Mouse (Mus musculus) spleen, adult 12 weeks (tissue): ENCODE results near the gene Camk2g.

Experiments
- DNase-seq: peaks from one replicate; pipeline ENCODE4 v3.0.0; 2022; ENCODE audit warnings: low spot score

Camk2g gene

DNA sequence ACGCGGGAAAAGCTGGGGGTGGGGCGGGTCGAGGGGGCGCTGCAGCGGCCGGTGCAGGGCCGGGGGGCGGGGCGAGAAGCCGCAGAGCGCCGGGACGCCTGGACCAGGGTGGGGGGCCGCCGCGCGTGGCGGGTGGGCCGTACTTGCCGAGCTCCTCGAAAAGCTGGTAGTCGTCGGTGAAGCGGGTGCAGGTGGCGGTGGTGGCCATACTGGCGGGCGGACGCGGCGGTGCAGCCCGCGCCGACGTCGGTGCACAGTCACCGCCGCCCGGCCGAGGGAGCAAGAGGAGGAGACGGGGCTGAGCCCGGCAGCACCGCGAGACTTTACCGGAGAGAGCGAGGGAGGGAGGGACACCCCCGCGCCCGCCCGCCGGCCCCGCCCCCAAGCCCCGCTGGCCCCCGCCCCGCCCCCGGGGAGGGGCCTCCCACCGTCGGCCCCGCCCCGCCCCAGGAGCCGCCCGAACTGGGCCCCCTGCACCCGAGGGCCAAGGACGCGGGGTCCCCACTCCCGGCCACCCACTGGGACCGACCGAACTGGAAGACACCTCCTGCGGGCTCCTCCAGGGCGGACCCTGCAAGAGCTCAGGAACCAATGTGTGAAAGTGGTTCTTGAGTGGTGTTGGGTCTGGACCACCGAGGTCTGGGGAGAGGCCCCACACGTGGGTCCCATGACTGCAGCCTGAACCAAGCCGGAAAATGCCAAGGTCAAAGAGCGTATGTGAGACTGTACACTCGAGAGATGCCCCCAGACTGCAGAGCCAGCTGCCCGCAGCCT lies at the start of gene Camk2g:
Camk2g (minus strand) TSS at position 331 of the 774 bp plus-strand sequence.
- peak; percentile 66 for DNase-seq

DNA sequence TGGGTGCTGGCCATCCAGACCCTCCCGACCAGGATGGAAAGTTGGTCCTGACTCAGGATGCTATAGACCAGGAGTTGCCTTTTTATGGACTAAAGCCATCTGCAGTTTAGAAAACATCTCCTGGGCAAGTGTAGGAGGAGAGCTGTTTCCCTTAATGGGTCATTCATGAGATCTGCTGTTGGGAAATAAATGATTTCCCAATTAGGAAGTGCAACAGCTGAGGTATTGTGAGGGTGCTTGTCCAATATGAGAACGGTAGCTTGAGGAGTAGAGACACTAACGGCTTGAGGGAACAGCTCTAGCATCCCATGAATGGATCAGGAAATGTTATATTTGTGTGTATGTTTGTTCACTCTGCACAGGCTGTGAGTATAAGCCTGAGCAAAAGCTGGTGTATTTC lies 48.7 kb upstream of the Camk2g start:
- DNase-seq = no peak

DNA sequence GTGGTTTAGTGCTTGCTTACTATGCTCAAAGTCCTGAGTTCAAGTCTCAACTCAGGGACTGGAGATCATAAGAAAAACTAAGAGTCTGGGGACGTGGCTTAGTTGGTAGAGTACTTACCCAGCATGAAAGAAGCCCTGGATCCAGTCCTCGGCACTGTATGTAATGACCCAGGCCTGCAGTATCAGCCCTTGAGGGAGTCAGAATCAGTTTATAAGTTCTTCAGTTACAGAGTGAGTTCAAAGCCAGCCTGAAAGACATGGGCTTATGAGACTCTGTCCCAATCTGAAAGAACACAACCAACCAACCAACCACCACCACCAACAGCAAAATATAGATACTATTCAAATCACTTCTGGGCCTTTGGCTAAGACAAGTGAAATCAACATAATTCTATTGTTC lies 47.6 kb upstream of the Camk2g start:
- no peak for DNase-seq

DNA sequence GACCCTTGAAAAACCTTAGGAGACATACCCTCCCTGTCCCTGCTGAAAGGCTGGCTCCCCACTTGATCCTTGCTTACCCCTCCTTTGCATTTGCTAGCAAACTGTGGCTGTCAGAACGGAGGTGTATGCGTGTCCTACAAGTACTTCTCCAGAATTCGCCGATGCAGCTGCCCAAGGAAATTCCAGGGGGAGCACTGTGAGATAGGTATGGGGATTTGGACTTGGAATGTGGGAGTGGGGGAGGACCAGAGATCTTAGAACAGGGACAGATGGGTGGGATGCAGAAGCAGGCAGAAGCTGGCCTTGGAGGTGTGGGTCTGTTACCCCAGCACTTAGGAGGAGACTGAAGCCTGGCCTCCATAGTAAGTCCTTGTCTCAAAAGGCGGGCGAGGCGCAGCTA lies 43.8 kb upstream of the Camk2g start:
- no peak for DNase-seq

DNA sequence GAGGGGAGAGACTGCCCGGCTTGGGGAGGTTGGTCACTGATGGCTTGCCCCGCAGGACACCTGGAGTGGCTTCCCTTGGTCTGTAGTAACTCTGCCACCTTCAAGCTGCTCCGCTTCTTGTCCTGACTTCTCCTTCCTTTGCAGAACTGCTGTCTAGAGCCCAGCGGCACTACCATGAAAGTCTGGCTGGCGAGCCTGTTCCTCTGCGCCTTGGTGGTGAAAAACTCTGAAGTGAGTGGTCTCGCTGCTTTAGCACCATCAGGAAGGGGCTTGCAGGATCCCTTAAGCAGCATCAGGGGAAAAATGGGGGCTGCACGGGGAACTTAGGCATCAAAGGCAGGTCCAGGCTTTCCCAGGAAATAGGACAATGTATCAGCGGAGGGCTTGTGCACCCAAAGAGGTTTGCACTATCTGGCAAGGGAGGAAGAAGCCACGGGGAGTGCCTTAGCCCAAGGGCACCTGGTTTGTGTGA lies 43.1 kb upstream of the Camk2g start:
- DNase-seq = no peak

DNA sequence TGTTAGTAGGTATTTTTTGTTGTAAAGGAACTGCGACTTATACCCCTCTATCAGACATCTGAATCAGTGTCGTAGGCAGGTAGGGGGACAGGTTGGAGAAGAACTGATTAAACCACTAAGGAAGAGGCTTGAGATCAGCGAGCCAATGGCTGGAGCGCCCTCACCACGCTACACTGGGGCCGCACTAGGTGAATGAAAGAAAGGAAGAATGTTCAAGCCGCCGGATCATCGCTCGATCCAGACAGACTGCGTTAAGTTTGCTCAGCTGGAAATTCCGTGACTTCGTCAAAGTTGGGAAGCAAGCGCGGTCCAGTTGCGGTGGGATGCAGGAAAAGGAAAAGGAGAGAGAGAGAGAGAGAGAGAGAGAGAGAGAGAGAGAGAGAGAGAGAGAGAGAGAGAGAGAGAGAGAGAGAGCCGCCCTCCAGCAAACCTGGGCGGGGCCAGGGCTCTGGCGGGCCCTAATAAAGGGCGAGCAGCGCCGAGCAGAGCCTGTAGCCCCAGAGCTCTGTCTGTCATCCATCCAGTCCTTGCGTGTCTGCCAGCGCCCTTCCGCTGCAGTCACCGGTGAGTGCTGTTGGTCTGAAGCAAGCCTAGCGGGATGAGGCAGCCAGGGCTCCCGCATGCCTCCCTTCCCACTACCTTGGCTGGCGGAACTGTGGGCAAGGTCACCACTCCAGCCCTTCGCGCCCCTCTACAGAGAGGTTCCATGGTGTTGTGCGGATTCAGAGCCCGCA lies 42.5 kb upstream of the Camk2g start, which contains the start of gene Plau:
Plau (plus strand) TSS at position 490 of the 734 bp plus-strand sequence.
- DNase-seq = no peak

DNA sequence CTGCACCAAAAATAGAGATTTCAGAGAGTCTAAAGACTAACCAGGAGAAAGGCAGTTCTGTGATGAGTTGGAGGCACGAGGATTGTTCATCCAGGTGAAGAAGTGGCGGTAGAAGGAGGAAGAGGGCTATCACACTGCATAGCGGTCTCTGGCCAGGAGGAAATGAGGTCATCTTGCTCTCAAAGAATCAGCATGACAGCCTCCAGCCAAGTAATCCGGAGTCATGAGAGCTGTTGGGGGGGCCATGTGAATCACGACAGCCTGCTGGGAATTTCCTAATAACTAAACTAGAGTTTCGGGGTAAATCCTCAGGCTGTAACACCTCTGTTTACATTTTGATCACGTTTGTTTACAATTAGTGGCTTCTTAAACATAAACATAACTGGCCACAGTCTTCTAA lies 40.2 kb upstream of the Camk2g start:
- no peak for DNase-seq

DNA sequence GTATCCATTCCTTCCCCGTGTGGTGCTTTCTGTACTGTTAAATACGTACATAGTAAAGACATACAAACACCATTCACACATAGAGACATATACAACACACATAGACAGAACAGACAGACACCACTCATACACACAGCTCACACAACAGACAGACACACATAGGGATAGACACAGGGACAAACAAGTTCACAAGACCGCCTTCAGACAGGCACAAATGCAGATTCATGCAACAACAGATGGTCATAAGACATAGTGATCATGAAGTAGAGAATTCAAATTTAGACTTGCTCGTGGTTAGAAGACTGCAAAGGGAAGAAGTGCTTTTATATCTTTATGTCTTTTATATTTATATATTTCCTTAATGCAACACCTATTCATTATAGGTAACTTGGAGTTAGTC lies 39.6 kb upstream of the Camk2g start:
- no peak for DNase-seq

DNA sequence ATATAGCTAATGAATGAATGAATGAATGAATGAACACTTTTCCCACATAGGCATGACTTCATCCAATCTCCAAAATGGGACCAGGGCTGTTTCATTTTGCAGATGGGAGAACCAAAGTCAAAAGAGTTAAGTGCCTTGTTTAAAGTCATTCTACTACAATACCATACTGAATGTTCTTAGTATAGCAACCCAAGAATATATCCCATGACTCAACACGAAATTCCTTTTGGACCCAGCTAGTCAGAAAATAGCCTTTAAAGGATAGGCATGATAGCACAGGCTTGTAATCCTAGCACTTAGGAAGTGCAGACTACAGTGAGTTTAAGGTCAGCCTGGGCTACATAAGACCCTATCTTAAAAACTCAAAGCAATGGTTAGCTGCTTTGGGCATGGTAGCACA lies 38.0 kb upstream of the Camk2g start:
- no peak for DNase-seq

DNA sequence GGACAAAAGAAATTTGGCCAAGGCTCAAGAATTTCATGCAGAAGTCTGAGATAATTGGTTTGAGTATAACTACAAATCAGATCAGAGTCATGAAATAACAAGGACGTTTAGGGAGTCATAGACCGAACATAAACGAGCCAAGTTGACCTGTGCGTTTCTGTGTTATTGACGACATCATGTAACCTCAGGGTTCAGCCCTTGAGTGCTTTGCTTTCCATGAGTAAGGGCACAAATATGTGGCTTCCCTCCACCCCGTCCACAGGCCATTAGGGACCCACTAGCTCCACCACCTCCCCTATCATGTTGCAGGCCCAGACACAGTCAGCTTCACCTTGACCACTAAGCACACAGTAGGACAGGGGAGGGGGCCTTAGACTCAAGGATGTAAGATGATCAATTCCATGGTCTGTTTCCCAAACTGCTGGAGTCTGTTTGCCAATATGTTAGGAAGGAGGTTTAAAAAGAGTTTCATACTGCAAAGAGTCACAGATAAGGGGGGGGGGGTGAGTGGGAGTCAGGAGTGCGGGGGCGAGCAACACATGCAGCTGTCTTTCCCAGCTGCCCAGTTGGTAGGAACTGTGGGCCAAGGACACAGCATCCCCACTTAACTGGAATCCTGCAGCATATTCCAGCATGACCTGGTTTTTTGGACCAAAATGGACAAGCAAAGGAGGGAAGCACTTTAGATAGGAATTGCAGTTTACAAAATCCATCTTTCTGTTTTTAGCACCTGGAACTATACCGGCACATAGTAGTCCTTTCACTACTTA lies 37.4 kb upstream of the Camk2g start:
- DNase-seq = no peak

DNA sequence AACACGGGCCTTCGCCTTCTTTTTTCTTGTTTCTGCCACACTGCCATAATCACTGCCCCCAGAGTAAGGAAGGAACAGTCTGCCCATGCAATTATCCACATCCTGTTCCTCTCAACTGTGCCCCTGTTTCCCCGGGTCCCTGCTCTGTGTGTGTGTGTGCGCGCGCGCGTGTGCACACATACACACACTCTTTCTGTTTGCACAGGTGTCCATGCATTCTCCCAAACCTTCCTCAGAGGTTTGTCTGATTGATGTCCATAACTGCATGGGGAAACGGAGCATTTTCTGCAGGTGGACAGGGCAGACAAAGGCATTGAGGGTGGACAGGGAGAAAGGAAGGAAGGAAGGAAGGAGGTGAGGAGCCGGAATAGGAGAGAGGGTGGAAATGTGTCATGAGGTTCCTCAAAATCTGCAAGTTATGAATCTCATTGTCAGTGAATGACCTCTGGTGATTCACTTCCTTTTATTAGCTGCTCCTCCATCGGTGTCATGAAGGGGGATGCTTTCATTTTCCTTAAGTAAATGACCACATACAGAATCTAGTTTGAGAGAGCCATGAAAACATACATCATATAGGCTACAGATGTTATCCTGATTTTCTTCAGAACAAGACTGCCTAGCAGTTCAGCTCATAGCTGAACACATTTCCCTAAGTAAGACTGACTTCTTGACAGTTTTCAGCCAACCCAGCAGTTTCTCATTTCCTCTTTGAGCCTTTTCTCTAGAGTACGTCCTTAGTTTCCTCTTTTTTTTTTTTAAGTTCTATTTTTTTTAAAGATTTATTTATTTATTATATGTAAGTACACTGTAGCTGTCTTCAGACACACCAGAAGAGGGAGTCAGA lies 35.9 kb upstream of the Camk2g start:
- no peak for DNase-seq

DNA sequence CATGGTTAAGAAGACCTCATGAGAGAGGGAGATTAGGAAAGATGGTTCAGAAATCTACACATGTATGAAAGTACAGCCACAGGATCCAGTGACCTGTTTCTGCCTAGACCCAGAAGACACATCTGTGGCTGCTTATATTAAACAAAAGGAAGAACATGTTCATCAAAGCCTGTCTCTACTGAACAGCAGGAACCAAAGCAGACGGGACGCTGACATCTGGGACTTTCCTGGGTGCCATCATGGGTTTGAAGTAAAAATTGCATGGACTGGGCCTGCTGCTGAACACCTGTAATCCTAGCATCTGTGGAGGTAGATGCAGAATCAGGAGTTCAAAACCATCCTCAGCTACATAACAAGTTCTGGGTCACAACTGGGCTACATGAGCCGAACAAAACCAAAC lies 34.6 kb upstream of the Camk2g start:
- no peak for DNase-seq

DNA sequence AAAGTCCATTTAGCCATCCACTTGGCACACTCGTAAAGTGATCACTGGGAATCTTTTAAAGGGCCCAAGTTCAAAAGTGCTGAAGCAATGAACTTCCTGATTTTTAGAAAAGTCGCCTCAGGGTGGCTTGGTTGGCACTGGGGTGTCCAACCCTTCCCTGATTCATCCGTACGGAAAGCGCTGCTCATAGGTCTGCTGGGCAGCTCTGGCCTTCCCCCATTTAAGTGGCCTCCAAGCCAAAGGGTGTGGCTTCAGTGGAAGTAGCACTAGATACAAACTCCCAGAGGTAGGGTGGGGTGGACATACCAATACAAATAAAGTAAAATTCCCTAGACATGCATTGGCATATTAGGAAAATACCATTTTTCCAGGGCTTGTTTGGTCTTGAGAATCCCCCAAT lies 33.6 kb upstream of the Camk2g start:
- DNase-seq = no peak

DNA sequence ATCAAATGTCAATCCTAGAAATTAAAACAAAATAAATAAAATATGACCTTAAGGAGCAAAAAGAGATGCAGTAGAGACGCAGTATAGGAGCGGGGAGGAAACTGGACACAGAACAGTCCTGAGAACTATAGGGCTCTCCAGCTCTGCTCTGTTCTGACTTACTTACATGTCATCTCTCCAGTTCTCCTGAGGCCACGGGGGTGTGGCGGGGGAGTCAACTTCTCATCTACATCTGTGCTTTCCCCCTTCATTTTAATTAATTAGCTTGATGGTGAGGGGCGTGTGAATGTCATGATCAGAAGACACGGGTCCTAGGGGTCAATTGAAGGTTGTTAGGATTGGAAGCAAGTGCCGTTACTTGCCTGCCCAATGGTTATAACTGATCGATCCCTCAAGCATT lies 33.2 kb upstream of the Camk2g start:
- DNase-seq = no peak

DNA sequence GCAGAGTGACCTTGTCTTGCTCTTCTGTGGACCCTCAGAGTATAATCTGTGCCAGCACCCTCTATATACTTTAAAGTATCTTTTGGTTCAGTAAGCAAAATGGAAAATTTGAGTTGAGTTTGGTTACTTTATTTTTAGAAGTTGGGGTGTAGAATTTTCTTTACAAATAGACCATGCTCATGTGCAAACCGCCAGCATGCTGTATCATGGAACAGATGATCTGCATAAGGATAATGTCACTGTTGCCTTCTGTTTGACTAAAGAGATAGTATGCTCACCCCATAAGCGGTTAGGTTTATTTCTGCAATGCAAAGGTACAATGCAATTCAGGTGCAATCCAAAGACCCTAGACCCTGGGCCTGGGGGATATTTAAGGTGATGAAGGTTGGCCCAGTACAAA lies 31.6 kb upstream of the Camk2g start:
- DNase-seq = no peak

DNA sequence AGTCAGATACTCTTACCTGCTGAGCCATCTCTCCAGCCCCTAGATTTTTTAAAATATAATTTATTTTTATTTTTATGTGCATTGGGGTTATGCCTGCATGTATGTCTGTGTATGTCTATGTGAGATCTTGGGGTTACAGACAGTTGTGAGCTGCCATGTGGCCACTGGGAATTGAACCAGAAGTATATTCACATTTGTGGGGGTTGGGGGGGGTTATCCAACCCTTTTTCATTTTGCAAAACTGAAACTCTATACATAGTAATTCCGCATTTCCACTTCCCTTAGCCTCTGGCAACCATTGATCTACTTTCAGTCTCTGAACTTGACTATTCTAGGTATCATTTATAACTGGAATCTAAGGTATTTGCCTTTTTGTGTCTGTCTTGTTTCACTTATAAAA lies 30.6 kb upstream of the Camk2g start:
- no peak for DNase-seq

DNA sequence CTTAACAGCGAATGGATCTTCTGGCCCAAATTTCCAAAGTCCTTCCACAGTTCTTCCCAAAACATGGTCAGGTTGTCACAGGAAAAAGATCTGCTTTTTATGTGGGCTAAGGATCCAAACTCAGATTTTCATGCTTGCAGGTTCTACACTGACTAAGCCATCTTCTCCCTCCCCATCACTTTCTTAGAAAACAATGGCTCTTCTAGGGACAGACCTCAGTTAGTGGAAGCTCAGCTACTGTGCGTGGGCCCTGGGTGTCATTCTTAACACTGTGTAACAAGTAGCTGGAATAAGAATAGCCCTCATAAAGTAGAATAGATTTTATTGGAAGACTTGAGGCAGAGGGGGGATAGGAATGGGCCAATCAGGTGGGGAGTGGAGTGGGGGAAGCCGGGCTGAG lies 21.6 kb upstream of the Camk2g start:
- DNase-seq = no peak

DNA sequence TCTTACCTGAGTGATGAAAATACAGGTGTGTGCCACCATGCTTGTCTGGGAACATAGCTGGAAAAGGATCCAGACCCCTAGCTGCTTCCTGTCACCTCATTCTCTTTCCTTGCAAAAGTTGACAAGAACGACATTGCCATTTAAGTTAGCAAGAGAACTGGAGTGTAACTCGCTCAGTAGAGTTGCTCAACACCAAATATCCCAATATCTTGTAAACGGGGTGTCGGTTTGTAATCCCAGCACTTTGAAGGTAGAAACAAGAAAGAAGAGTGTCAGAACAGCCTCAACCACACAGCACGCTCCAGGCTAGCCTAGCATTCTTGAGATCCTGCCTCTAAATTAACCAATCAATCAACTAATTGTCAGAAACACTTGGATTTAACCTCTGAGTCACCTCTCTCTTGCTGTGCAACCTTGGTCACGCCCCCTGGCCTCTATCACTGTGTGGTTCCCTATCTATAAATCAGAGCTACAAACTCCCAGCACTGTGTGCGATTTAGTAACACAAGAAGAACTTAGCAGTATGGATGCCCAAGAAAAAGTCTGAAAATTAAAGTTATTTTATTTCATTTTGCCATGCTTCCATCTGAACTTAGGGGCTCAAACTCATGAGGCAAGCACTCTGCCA lies 18.0 kb upstream of the Camk2g start:
- DNase-seq = no peak

DNA sequence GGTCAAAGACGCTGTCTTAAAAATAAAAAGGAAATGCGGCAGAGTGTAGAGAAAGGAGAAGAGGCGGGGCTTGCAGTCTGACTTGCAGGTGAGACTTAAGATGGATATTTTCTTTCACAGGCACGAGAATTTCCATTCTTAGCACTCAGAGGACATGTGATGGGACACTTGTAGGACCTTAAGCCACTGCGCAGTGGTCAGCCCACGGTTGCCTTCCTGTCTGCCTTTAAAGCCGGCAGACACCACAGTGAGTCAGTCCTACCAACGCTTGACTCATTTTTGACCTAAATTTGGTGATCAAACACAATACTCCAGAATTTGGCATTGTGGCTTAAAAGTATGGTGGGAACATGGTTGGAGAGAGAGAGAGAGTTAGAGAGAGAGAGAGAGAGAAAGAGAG lies 17.3 kb upstream of the Camk2g start:
- no peak for DNase-seq

DNA sequence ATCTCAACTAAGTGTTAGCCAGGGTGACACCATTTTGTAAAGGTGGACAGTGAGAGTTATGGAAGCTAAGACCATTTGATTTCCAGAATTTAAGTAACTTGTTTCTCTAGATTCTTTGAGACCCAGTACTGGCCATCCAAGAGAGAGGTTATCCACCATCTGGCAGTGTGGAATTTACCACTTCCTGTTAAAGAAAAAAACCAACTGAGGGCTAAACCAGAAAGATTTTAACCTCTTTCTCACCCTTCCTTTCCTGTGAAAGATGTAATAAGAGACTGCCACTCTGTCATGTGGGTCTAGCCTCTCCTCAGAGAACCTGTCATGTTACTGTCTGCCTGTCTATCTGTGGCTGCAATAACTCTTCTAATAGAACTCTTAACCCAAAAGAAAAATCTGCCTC lies 15.9 kb upstream of the Camk2g start:
- no peak for DNase-seq

DNA sequence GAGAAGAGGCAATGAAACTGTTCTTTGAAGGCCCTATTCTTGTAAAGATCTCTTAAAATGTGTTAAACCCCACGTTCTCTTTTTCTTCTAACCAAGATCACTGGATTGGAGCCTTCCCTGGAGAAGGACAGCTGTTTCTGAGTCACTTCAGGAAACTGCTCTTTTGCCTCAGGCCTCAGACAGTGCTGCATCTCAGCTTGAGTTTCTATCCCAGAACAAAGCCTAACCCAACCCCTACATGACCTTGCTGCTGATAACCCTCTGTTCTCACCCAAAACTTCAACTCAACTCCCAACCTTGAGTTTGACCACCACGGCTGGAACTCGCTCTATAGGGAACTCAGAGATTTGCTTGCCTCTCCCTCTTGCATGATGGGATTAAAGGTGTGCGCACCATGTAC lies 15.5 kb upstream of the Camk2g start:
- DNase-seq = no peak
